Mouse (Mus musculus) C2C12 (cell line): Measurements from ENCODE around the gene Cyp2a4. TPM values are rescaled to one million over a fixed set of nuclear protein-coding genes. Genes with fewer than 3 reads are reported as not detected.
"Not testable (repeated sequence)": the region's sequence is repeated elsewhere in the genome, so short reads cannot be mapped to it uniquely, and the experiment has no call there.

Experiments used
- H3K27me3 ChIP-seq: one replicate; pipeline ENCODE4 v1.6.1; 2011; ENCODE audit not compliant: control insufficient read depth, insufficient read depth, insufficient read length
- H3K36me3 ChIP-seq: one replicate; pipeline ENCODE4 v1.6.1; 2011; ENCODE audit not compliant: control insufficient read depth, insufficient read depth
- H3K4me3 ChIP-seq: one replicate; pipeline ENCODE4 v1.5.1; 2011; ENCODE audit warnings: mild to moderate bottlenecking, control low read depth; ENCODE audit not compliant: poor library complexity, insufficient read depth, severe bottlenecking
- H3K79me2 ChIP-seq: one replicate; pipeline ENCODE4 v1.6.1; 2011; ENCODE audit not compliant: control insufficient read depth, insufficient read depth
- H3K79me3 ChIP-seq: one replicate; pipeline ENCODE4 v1.6.1; 2011; ENCODE audit warnings: low read depth, control low read depth
- H3ac ChIP-seq: one replicate; pipeline ENCODE3; 2011; ENCODE audit warnings: low read depth; ENCODE audit not compliant: control insufficient read depth, insufficient read length
- long read RNA-seq, 2 experiments: library from polyadenylated mRNA; unstranded; transcript quantifications; one replicate each; pipeline ENCODE4 v2.0.0; 2019 to 2020
- polyA plus RNA-seq: library from polyadenylated mRNA; unstranded; fragments of >200 nt; fragmentation: generic; extraction: Trizol; gene quantifications from one replicate; pipeline ENCODE4 v1.2.1, GENCODE M21; 2012; ENCODE audit warnings: missing spikeins

Gene Cyp2a4
- polyA plus RNA-seq: not detected
- long read RNA-seq, experiment 1: 0 reads
- long read RNA-seq, experiment 2: 0 reads

GRCm38 (mm10) chr7:26306926-26307325, at the start of gene Cyp2a4:
Gene Cyp2a4 (plus strand): TSS chr7:26307169.
- H3ac ChIP-seq, H3K79me2 ChIP-seq, H3K4me3 ChIP-seq, H3K36me3 ChIP-seq, H3K27me3 ChIP-seq, H3K79me3 ChIP-seq: not testable (repeated sequence)

DNA sequence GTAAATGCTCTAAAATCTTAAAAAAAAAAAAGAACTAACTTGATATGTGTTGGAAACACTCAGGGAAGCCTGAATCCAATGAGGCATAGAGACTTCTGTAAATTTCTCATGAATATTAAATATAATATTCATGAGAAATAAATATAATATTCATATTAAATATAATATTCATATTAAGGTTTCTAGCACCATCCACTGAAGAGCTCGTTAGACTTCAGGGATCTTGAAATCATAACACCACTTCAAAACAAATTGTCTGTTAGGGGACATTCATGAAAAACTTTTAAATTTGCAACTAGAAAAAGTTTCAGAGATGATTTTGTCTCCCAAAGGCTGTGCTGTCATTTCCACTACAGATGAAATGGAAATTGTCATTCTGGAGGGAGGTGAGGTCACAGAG, 46.9 kb upstream of the Cyp2a4 start, which contains the start of gene Vmn1r184:
TSS of gene Vmn1r184 (plus strand) at position 301 of the 400 bp plus-strand sequence.
- H3K36me3 ChIP-seq, H3K27me3 ChIP-seq, H3K4me3 ChIP-seq, H3ac ChIP-seq, H3K79me3 ChIP-seq, H3K79me2 ChIP-seq: not testable (repeated sequence)

- not testable (repeated sequence) for H3K36me3 ChIP-seq, H3K79me2 ChIP-seq, H3K27me3 ChIP-seq, H3K79me3 ChIP-seq, H3ac ChIP-seq, H3K4me3 ChIP-seq
Measured at GRCm38 (mm10) chr7:26303429-26304166, 3.4 kb upstream of the Cyp2a4 start.

GRCm38 (mm10) chr7:26311786-26312185, 4.8 kb downstream of the Cyp2a4 start:
- H3K79me2 ChIP-seq, H3K4me3 ChIP-seq, H3K79me3 ChIP-seq, H3K27me3 ChIP-seq, H3K36me3 ChIP-seq, H3ac ChIP-seq: not testable (repeated sequence)

DNA sequence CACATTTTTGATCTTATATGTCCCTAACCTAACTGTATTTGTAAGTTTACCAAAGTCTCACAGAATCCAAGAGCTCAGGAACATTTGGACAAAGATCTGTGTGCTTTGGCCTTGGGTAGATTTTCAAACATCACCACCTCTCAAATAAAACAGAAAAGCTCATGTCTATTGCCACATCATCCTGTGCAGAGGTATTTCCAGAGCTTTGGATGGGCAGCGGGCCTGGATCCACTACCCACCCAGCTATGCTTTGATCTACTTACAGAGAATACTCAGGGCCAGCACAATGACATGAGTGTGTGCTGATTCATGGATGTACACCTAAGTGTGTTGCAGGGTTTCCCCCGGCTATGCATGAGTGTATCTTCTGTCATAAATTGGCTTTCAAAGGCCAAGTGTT, 8.2 kb downstream of the Cyp2a4 start:
- H3K4me3 ChIP-seq, H3K79me2 ChIP-seq, H3K27me3 ChIP-seq, H3ac ChIP-seq, H3K36me3 ChIP-seq, H3K79me3 ChIP-seq: not testable (repeated sequence)

- H3K27me3 ChIP-seq, H3ac ChIP-seq: not testable (repeated sequence)
Measured at GRCm38 (mm10) chr7:26315809-26316208, 8.8 kb downstream of the Cyp2a4 start.

GRCm38 (mm10) chr7:26320361-26320760, 13.4 kb downstream of the Cyp2a4 start:
- not testable (repeated sequence) for H3K4me3 ChIP-seq, H3K36me3 ChIP-seq, H3ac ChIP-seq, H3K27me3 ChIP-seq, H3K79me2 ChIP-seq, H3K79me3 ChIP-seq

More at GRCm38 (mm10) chr7:26315809-26316208, 8.8 kb downstream of the Cyp2a4 start:
- not testable (repeated sequence) for H3K79me2 ChIP-seq, H3K79me3 ChIP-seq, H3K36me3 ChIP-seq, H3K4me3 ChIP-seq

- H3K27me3 ChIP-seq, H3ac ChIP-seq, H3K36me3 ChIP-seq, H3K79me2 ChIP-seq, H3K79me3 ChIP-seq, H3K4me3 ChIP-seq: not testable (repeated sequence)
Measured at GRCm38 (mm10) chr7:26350177-26350576, 43.2 kb downstream of the Cyp2a4 start.

DNA sequence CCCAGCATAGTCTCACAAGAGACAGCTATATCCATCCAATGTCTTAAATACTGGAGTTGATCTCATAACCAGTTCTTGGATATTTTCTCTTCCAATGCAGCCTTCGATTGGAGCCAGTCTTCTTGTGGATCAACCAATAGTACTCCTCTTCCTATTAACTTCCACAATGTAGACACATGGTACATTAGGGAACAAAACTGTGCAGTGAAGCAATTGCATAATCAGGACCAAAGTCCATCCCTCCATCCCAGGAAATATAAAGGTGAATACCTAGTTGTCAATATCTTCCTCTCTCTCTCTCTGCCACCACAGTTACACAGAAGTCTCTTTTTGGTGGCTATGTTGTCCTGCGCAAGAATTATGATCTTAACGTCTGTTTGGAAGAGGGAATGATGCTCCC, 45.3 kb downstream of the Cyp2a4 start:
- H3K36me3 ChIP-seq, H3K79me3 ChIP-seq, H3K4me3 ChIP-seq, H3K79me2 ChIP-seq, H3K27me3 ChIP-seq, H3ac ChIP-seq: not testable (repeated sequence)

DNA sequence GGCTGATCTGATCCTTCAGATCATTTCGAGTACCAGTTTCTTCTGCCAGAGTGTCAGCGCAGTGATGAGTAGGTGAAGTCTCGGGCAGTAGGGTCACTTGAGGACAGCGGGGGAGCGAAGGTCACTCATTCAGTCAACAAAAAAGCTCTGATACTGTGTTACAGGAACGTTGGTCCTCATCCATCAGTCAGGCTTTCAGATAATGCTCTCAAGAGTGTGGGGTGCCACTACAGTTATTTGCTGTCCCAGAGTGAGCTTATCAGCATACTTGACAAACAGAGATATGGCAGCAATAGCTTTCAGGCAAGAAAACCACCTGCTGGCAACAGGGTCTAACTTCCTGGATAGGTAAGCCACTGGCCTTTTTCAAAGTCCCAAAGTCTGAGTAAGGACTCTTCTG, 49.8 kb downstream of the Cyp2a4 start:
- H3K79me2 ChIP-seq, H3ac ChIP-seq, H3K36me3 ChIP-seq, H3K79me3 ChIP-seq, H3K4me3 ChIP-seq, H3K27me3 ChIP-seq: not testable (repeated sequence)
